Mouse (Mus musculus) MEL (cell line): ENCODE data around the gene Fam173a. TPM values are rescaled to one million over a fixed set of nuclear protein-coding genes. Genes with fewer than 3 reads are reported as not detected.
A peak's percentile ranks its signal among the peaks of the same experiment; 100 is the strongest.

Experiments
- DNase-seq: peaks from one replicate; pipeline ENCODE4 v3.0.0; 2011; ENCODE audit warnings: low read depth, low spot score
- H3K27ac ChIP-seq: 2 replicates; pipeline ENCODE4 v1.5.1; 2012; ENCODE audit warnings: low read depth, mild to moderate bottlenecking, control low read depth, low read length, moderate library complexity; ENCODE audit not compliant: control insufficient read depth
- H3K27me3 ChIP-seq, 2 experiments: fragments of 150-350 bp in 1 of 2; sonication (generic) in 1 of 2; 2 replicates each; pipeline ENCODE4 v1.6.1; 2012; ENCODE audit warnings: low read length in 2 of 2, mild to moderate bottlenecking in 2 of 2, improper control_type of control experiment in 1 of 2, moderate library complexity in 1 of 2; ENCODE audit not compliant: insufficient read depth in 2 of 2, control insufficient read depth in 1 of 2
- H3K36me3 ChIP-seq, 2 experiments: 2 replicates each; pipeline ENCODE4 v1.6.1; 2012 to 2014; ENCODE audit warnings: low read length in 2 of 2, improper control_type of control experiment in 1 of 2, inconsistent platforms in 1 of 2, mild to moderate bottlenecking in 1 of 2; ENCODE audit not compliant: insufficient read depth in 2 of 2, control insufficient read depth in 1 of 2
- H3K4me1 ChIP-seq, 2 experiments: fragments of 150-350 bp in 1 of 2; sonication (generic) in 1 of 2; 2 replicates each; pipeline ENCODE4 v1.6.1; 2012; ENCODE audit warnings: low read length in 2 of 2, improper control_type of control experiment in 1 of 2, mild to moderate bottlenecking in 1 of 2; ENCODE audit not compliant: insufficient read depth in 2 of 2, control insufficient read depth in 1 of 2
- H3K4me3 ChIP-seq, 2 experiments: fragments of 150-350 bp in 1 of 2; sonication (generic) in 1 of 2; 2 replicates each; pipeline ENCODE4 v1.5.1; 2012; ENCODE audit warnings: low read depth in 2 of 2, low read length in 2 of 2, mild to moderate bottlenecking in 2 of 2, moderate library complexity in 2 of 2, control low read depth in 1 of 2, improper control_type of control experiment in 1 of 2; ENCODE audit not compliant: control insufficient read depth in 1 of 2, insufficient read depth in 1 of 2
- H3K79me2 ChIP-seq: 2 replicates; pipeline ENCODE4 v1.6.1; 2012; ENCODE audit warnings: mild to moderate bottlenecking, low read length, moderate library complexity; ENCODE audit not compliant: control insufficient read depth, poor library complexity, insufficient read depth
- H3K9ac ChIP-seq: 2 replicates; pipeline ENCODE4 v1.6.1; 2012; ENCODE audit warnings: low read depth, mild to moderate bottlenecking, control low read depth, low read length, moderate library complexity; ENCODE audit not compliant: control insufficient read depth, poor library complexity, severe bottlenecking
- H3K9me3 ChIP-seq: fragments of 150-350 bp; sonication (generic); replicated peaks from 2 replicates; pipeline ENCODE4 v1.6.1; 2012; ENCODE audit warnings: mild to moderate bottlenecking, low read length, improper control_type of control experiment, moderate library complexity; ENCODE audit not compliant: insufficient read depth
- BHLHE40 ChIP-seq: IDR thresholded peaks from 2 replicates; pipeline ENCODE4 v1.6.1; 2012; ENCODE audit warnings: low read depth, mild to moderate bottlenecking, inconsistent platforms, low read length, improper control_type of control experiment, borderline replicate concordance
- E2F4 ChIP-seq: IDR thresholded peaks from 2 replicates; pipeline ENCODE4 v1.6.1; 2011; ENCODE audit warnings: low read depth, low read length, improper control_type of control experiment, borderline replicate concordance
- HCFC1 ChIP-seq: IDR thresholded peaks from 2 replicates; pipeline ENCODE4 v1.6.1; 2012; ENCODE audit warnings: low read depth, mild to moderate bottlenecking, inconsistent platforms, low read length, improper control_type of control experiment, moderate library complexity
- MEF2A ChIP-seq: IDR thresholded peaks from 2 replicates; pipeline ENCODE4 v1.6.1; 2014; ENCODE audit warnings: low read depth, mild to moderate bottlenecking, inconsistent platforms, low read length, improper control_type of control experiment; ENCODE audit not compliant: poor library complexity, insufficient replicate concordance, severe bottlenecking; ENCODE audit errors: extremely low read depth
- MXI1 ChIP-seq: IDR thresholded peaks from 2 replicates; pipeline ENCODE4 v1.6.1; 2011; ENCODE audit warnings: mild to moderate bottlenecking, low read depth, low read length, improper control_type of control experiment
- NELFE ChIP-seq: IDR thresholded peaks from 2 replicates; pipeline ENCODE4 v1.6.1; 2011; ENCODE audit warnings: low read depth, low read length, improper control_type of control experiment
- NRF1 ChIP-seq: IDR thresholded peaks from 2 replicates; pipeline ENCODE4 v1.6.1; 2014; ENCODE audit warnings: low read depth, mild to moderate bottlenecking, inconsistent platforms, low read length, improper control_type of control experiment, moderate library complexity; ENCODE audit not compliant: poor library complexity, insufficient read depth, severe bottlenecking
- POLR2A ChIP-seq, 2 experiments: IDR thresholded peaks; 2 replicates each; pipeline ENCODE4 v1.6.1; 2011 to 2012; ENCODE audit warnings: low read length in 2 of 2, mild to moderate bottlenecking in 2 of 2, control low read depth in 1 of 2, improper control_type of control experiment in 1 of 2, low read depth in 1 of 2, moderate library complexity in 1 of 2; ENCODE audit not compliant: control insufficient read depth in 1 of 2, insufficient read depth in 1 of 2, poor library complexity in 1 of 2
- POLR2AphosphoS2 ChIP-seq: IDR thresholded peaks from 2 replicates; pipeline ENCODE4 v1.6.1; 2011; ENCODE audit warnings: low read length, improper control_type of control experiment
- POLR2AphosphoS5 ChIP-seq: IDR thresholded peaks from 2 replicates; pipeline ENCODE4 v1.6.1; 2012; ENCODE audit warnings: low read depth, borderline replicate concordance, mild to moderate bottlenecking, inconsistent platforms, low read length, moderate library complexity, mixed read lengths
- RCOR1 ChIP-seq: IDR thresholded peaks from 2 replicates; pipeline ENCODE4 v1.6.1; 2012; ENCODE audit warnings: low read depth, mild to moderate bottlenecking, inconsistent platforms, low read length, improper control_type of control experiment
- SIN3A ChIP-seq: IDR thresholded peaks from 2 replicates; pipeline ENCODE4 v1.6.1; 2012; ENCODE audit warnings: low read length, improper control_type of control experiment, inconsistent platforms
- TBP ChIP-seq: IDR thresholded peaks from 2 replicates; pipeline ENCODE4 v1.8.0; 2011; ENCODE audit warnings: low read depth, low read length, improper control_type of control experiment
- ZMIZ1 ChIP-seq: IDR thresholded peaks from 2 replicates; pipeline ENCODE4 v1.6.1; 2012; ENCODE audit warnings: low read depth, mild to moderate bottlenecking, inconsistent platforms, low read length, improper control_type of control experiment, moderate library complexity
- ZNF384 ChIP-seq: IDR thresholded peaks from 2 replicates; pipeline ENCODE4 v1.6.1; 2012; ENCODE audit warnings: low read depth, mild to moderate bottlenecking, inconsistent platforms, low read length, improper control_type of control experiment
- polyA plus RNA-seq, 2 experiments: library from polyadenylated mRNA; stranded (reverse) in 1 of 2; unstranded in 1 of 2; fragments of >175 nt in 1 of 2; fragments of >200 nt in 1 of 2; gene quantifications; 2 replicates each; pipeline versions ENCODE4 v1.2.1 to v1.2.4; 2012; ENCODE audit warnings: low replicate concordance in 2 of 2, low read depth in 1 of 2; ENCODE audit not compliant: insufficient read length in 2 of 2, insufficient read depth in 1 of 2, missing spikeins in 1 of 2
- total RNA-seq: library from RNA; depleted of rRNA; stranded (reverse); fragments of 300-350 nt; gene quantifications from 2 replicates; pipeline ENCODE4 v1.2.3, GENCODE M21; 2012

Gene Fam173a
- total and polyA plus RNA-seq, 3 experiments: 36.6 to 39.0 TPM; not detected in 1

- TF ChIP-seq BHLHE40 (no peak), MXI1 (peak; percentile 17; the same call in 1 of the 2 replicates), SIN3A (peak; percentile 12; the same call in 1 of the 2 replicates), POLR2AphosphoS2 (peak; percentile 56; the same call in 1 of the 2 replicates), TBP (peak; percentile 64; the same call in 1 of the 2 replicates), HCFC1 (peak; percentile 39; the same call in 1 of the 2 replicates), ZNF384 (no peak), E2F4 (no peak), RCOR1 (no peak), ZMIZ1 (peak; percentile 71; the same call in 1 of the 2 replicates), NELFE (peak; percentile 85), NRF1 (no peak), POLR2AphosphoS5 (peak; percentile 56; the same call in 1 of the 2 replicates), POLR2A (IDR thresholded peaks at IDR 0.05; ENCODE audit: control insufficient read depth in 1 of 2, insufficient read depth in 1 of 2, low read depth in 1 of 2, low read length in 2 of 2, poor library complexity in 1 of 2) (peak; percentile 82 to 92)
- Histone ChIP-seq H3K36me3 (peaks cover 0 to 4% of the 10 kb centered on the region in 2 experiments; a peak in 1 of 4 replicates), H3K4me3 (peak within 1 kb of the TSS; percentile 69 to 95), H3K27ac (peak within 1 kb of the TSS; percentile 64), H3K79me2 (peaks cover 17% of the 10 kb centered on the region), H3K4me1 (peaks cover 0 to 24% of the 10 kb centered on the region in 2 experiments; a peak in 1 of 4 replicates), H3K27me3 (no peaks in the 10 kb centered on the region), H3K9me3 (no peaks in the 10 kb centered on the region), H3K9ac (peak within 1 kb of the TSS; percentile 73)
- DNase-seq: peak; percentile 96
These were observed 4.3 kb upstream of the Fam173a start, which contains the start of gene Metrn for GRCm38 (mm10) chr17:25796951-25797369. Gene Metrn (minus strand): TSS chr17:25797136.

DNA sequence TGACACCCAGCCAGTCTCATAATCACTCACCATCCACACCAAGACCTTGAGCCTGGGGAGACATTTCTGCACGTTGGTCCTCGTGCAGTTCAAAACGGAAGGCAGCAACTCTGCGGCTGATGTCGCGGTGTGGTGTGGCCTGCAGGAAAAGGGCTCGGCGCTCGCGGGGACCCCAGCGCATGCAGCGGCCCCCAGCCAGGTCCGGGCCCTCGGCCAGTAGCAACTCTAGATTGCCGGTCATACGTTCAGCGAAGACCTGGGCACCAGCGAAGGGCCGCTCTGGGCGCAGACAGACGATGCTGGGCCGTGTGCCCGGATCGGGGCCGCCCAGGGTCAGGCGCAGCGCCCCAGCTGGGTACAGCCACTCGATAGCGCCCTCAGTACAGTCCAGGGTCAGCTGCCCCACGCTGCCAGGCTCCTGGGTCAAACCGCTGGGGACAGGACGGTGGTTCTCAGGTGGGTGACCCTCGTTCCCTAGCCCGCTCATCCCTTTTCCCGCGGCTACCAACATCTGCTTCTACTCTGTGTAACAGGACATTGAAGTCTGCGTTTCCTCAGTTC lies 3.6 kb upstream of the Fam173a start:
- H3K4me1 ChIP-seq: peaks cover 0 to 24% of the 10 kb centered on the region in 2 experiments; a peak in 1 of 4 replicates

More for the DNA sequence above, 3.6 kb upstream of the Fam173a start:
- Histone ChIP-seq H3K27ac (no peak overlapping the region), H3K79me2 (peaks cover 19% of the 10 kb centered on the region), H3K4me3 (peak overlapping the region; percentile 69 to 95), H3K27me3 (no peaks in the 10 kb centered on the region), H3K9ac (peak overlapping the region; percentile 73), H3K9me3 (no peaks in the 10 kb centered on the region), H3K36me3 (peaks cover 0 to 4% of the 10 kb centered on the region in 2 experiments; a peak in 1 of 4 replicates)
- peak; percentile 40 for DNase-seq
- TF ChIP-seq MEF2A (no peak), POLR2A (IDR thresholded peaks at IDR 0.05; ENCODE audit: control insufficient read depth in 1 of 2, insufficient read depth in 1 of 2, low read depth in 1 of 2, low read length in 2 of 2, poor library complexity in 1 of 2) (0 out of 4 replicates have a peak, but pooled peaks of 1 of the 2 experiments have one; percentile 1), POLR2AphosphoS5 (no peak)
